Comparison of ENCODE assay signal across 12 mouse cellular contexts in the genomic region with DNA sequence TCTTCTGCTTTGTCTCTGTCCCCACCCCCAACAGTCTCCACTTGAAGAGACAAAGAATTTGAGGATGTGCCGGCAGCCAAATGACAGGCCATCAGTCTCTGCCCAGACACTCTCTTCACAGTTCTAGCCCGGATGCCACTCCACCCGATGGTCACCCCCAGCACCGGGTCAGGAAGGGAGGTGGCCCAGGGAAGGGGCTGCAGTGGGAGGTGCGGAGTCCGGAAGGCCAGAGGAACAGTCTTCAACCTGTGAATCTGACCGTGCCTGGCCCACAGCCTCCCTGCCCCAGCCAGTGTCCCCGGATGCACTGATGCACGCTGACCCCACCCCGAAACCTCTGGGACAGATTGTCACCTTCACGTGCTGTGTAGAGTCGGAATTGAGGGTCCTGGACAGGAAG. TPM values are rescaled to one million over a fixed set of nuclear protein-coding genes. Genes with fewer than 3 reads are reported as not detected.
DNase-seq lines count a peak whose midpoint lies in the region; ATAC-seq lines count a peak whose summit lies in the region.
"Had no signal": no experiment of that assay in that cellular context is flagged by ENCODE, and none has a peak within 500 bp of the region (broad histone marks: within the 10 kb centered on the region; RNA-seq: fewer than 3 reads in every experiment).

No protein-coding gene starts in this region.

- H3K27ac ChIP-seq in forebrain, embryonic 14.5 days (ENCODE audit: low read depth, low read length) = peak overlapping the region; percentile 9; the same call in 1 of the 2 replicates
- no peak overlapping the region for H3K27ac ChIP-seq in forebrain, embryonic 10.5 days
- H3K27ac ChIP-seq in lung, embryonic 15.5 days = peak overlapping the region; percentile 13; the same call in 1 of the 2 replicates
- H3K27ac ChIP-seq: limb, embryonic 15.5 days had no signal

- no peak overlapping the region for H3K9ac ChIP-seq in forebrain, embryonic 14.5 days (ENCODE audit: low read length)
- H3K9ac ChIP-seq in lung, embryonic 15.5 days = no peak overlapping the region
- H3K9ac ChIP-seq: limb, embryonic 15.5 days had no signal

- H3K4me3 ChIP-seq in forebrain, embryonic 14.5 days (ENCODE audit: low read depth, low read length) = no peak overlapping the region
- no peak overlapping the region for H3K4me3 ChIP-seq in forebrain, embryonic 10.5 days
- H3K4me3 ChIP-seq in lung, embryonic 15.5 days = no peak overlapping the region
- H3K4me3 ChIP-seq: limb, embryonic 15.5 days had no signal

- H3K9me3 ChIP-seq in forebrain, embryonic 14.5 days (replicated peaks; ENCODE audit: control insufficient read depth, low read length) = no peaks in the 10 kb centered on the region
- H3K9me3 ChIP-seq in forebrain, embryonic 10.5 days = no peaks in the 10 kb centered on the region
- no peaks in the 10 kb centered on the region for H3K9me3 ChIP-seq in lung, embryonic 15.5 days
- H3K9me3 ChIP-seq: G1E; limb, embryonic 15.5 days had no signal

- no peaks in the 10 kb centered on the region for H3K27me3 ChIP-seq in forebrain, embryonic 14.5 days (replicated peaks; ENCODE audit: control insufficient read depth, insufficient read depth, low read length)
- H3K27me3 ChIP-seq in forebrain, embryonic 10.5 days (ENCODE audit: poor library complexity, severe bottlenecking) = peaks cover 40% of the 10 kb centered on the region
- peaks cover 32% of the 10 kb centered on the region for H3K27me3 ChIP-seq in lung, embryonic 15.5 days

- H3K36me3 ChIP-seq in forebrain, embryonic 14.5 days (ENCODE audit: control insufficient read depth, insufficient read depth, low read length) = no peaks in the 10 kb centered on the region
- no peaks in the 10 kb centered on the region for H3K36me3 ChIP-seq in forebrain, embryonic 10.5 days (replicated peaks)
- H3K36me3 ChIP-seq in lung, embryonic 15.5 days = no peaks in the 10 kb centered on the region
- H3K36me3 ChIP-seq: G1E; limb, embryonic 15.5 days had no signal

- H3K4me1 ChIP-seq in forebrain, embryonic 14.5 days (ENCODE audit: control insufficient read depth, insufficient read depth, low read length) = peaks cover 10% of the 10 kb centered on the region; the same call in 1 of the 2 replicates
- H3K4me1 ChIP-seq in forebrain, embryonic 10.5 days = peaks cover 19% of the 10 kb centered on the region
- peaks cover 19% of the 10 kb centered on the region for H3K4me1 ChIP-seq in lung, embryonic 15.5 days

- H3K4me2 ChIP-seq in forebrain, embryonic 14.5 days (ENCODE audit: low read length) = no peak overlapping the region
- H3K4me2 ChIP-seq in lung, embryonic 15.5 days = no peak overlapping the region
- H3K4me2 ChIP-seq: limb, embryonic 15.5 days had no signal

- no peak for ATAC-seq in forebrain, embryonic 14.5 days
- ATAC-seq in lung, embryonic 15.5 days (ENCODE audit: borderline replicate concordance, extremely low read depth, low FRiP score, low TSS enrichment) = peak; percentile 70

- 69% methylated on average over 12 of the region's 12 CpGs for WGBS in forebrain, embryonic 14.5 days
- WGBS in forebrain, embryonic 10.5 days = 74% methylated on average over 12 of the region's 12 CpGs
- WGBS in lung, embryonic 15.5 days = 46% methylated on average over 12 of the region's 12 CpGs

- DNase-seq in forebrain, embryonic 14.5 days (ENCODE audit: low spot score) = no peak
- no peak for DNase-seq in forebrain, embryonic 10.5 days (ENCODE audit: extremely low spot score, low spot score)
- peak; percentile 50 for DNase-seq in adrenal gland, postnatal 14 days
- DNase-seq in heart, postnatal 4 days = peak; percentile 38
- no peak for DNase-seq in adipocyte (ENCODE audit: low spot score)
- DNase-seq in embryo, embryonic 10.5 days (ENCODE audit: low spot score) = no peak
- no peak for DNase-seq in thymus, adult 18-20 months
- DNase-seq: cerebellum, postnatal 25 days had no signal

RNA-seq across cellular contexts. Expression of a gene that starts 33.3 kb away (rescaled TPM):
- polyA plus RNA-seq in forebrain, embryonic 14.5 days (2014; fragmentation: Nextera tagmentation; extraction: Ambion mirVana) = 2.4 and 3.1 TPM in 2 replicates
- polyA plus RNA-seq in forebrain, embryonic 10.5 days (2016; fragmentation: Nextera tagmentation; extraction: Ambion mirVana) = 0.75 and 0.95 TPM in 2 replicates
- 2.6 and 2.7 TPM in 2 replicates for total RNA-seq in adrenal gland, postnatal 14 days (2021)
- total RNA-seq in heart, postnatal 4 days (2021) = 1 to 10 TPM; 2.2 to 2.7 TPM
- 0.77 and 0.86 TPM in 2 replicates for polyA plus RNA-seq in lung, embryonic 15.5 days (2015; fragmentation: Nextera tagmentation; extraction: Ambion mirVana)

RNA-seq across cellular contexts. Expression of a gene that starts 36.2 kb away (rescaled TPM):
- 283 and 287 TPM in 2 replicates for polyA plus RNA-seq in forebrain, embryonic 14.5 days (2014; fragmentation: Nextera tagmentation; extraction: Ambion mirVana)
- 189 and 195 TPM in 2 replicates for polyA plus RNA-seq in forebrain, embryonic 10.5 days (2016; fragmentation: Nextera tagmentation; extraction: Ambion mirVana)
- 365 and 371 TPM in 2 replicates for total RNA-seq in adrenal gland, postnatal 14 days (2021)
- 100 to 1,000 TPM; 487 to 501 TPM for total RNA-seq in heart, postnatal 4 days (2021)
- 256 and 268 TPM in 2 replicates for polyA plus RNA-seq in lung, embryonic 15.5 days (2015; fragmentation: Nextera tagmentation; extraction: Ambion mirVana)

RNA-seq across cellular contexts. Expression of a gene that starts 36.2 kb away (rescaled TPM):
- polyA plus RNA-seq in forebrain, embryonic 14.5 days (2014; fragmentation: Nextera tagmentation; extraction: Ambion mirVana) = 2.6 and 3.4 TPM in 2 replicates
- 0.56 TPM in 1 of 2 replicates, not detected in the other for polyA plus RNA-seq in forebrain, embryonic 10.5 days (2016; fragmentation: Nextera tagmentation; extraction: Ambion mirVana)
- not detected in 2 replicates for total RNA-seq in adrenal gland, postnatal 14 days (2021)
- total RNA-seq in heart, postnatal 4 days (2021) = not detected
- polyA plus RNA-seq in lung, embryonic 15.5 days (2015; fragmentation: Nextera tagmentation; extraction: Ambion mirVana) = 3.1 and 3.6 TPM in 2 replicates
- total RNA-seq: heart, postnatal 36 days had no signal
- polyA plus RNA-seq: G1E; limb, embryonic 15.5 days had no signal

Comparison
In these comparisons a context has a peak if more than half of its experiments do, and no peak if none do; other contexts are left out.
1. DNase-seq: peak in adrenal gland, postnatal 14 days (single experiment) and heart, postnatal 4 days (single experiment); none in forebrain, embryonic 14.5 days (single experiment), forebrain, embryonic 10.5 days (single experiment), adipocyte (single experiment), embryo, embryonic 10.5 days (single experiment) and thymus, adult 18-20 months (0 of 2).